Mouse (Mus musculus) midbrain, embryonic 16.5 days (tissue): ENCODE measurements at regions not wholly inside any gene's neighbourhood (a gene's known extent, or its start where the extent isn't known, plus 50 kb on each side); places are given as distances from the start of the nearest gene placed in this dataset.

ENCODE experiments used
- ATAC-seq: fragments of 200-750 bp; cut with Nextera tagmentation; 2 replicates; pipeline ENCODE4 v1.8.0; 2017; ENCODE audit warnings: moderate TSS enrichment
- H3K27ac ChIP-seq: fragments of 300-500 bp; sonication (generic); 2 replicates; pipeline ENCODE4 v1.5.1; 2014; ENCODE audit warnings: mild to moderate bottlenecking, low read length, mixed read lengths
- H3K27me3 ChIP-seq: fragments of 300-500 bp; sonication (generic); 2 replicates; pipeline ENCODE4 v1.6.1; 2014; ENCODE audit warnings: low read depth, low read length, mixed read lengths; ENCODE audit not compliant: control insufficient read depth, insufficient read depth
- H3K36me3 ChIP-seq: fragments of 300-500 bp; sonication (generic); 2 replicates; pipeline ENCODE4 v1.6.1; 2014; ENCODE audit warnings: mild to moderate bottlenecking, low read length, moderate library complexity, mixed read lengths; ENCODE audit not compliant: control insufficient read depth, insufficient read depth
- H3K4me1 ChIP-seq: fragments of 300-500 bp; sonication (generic); 2 replicates; pipeline ENCODE4 v1.6.1; 2014; ENCODE audit warnings: mild to moderate bottlenecking, low read length, mixed read lengths; ENCODE audit not compliant: control insufficient read depth, insufficient read depth
- H3K4me2 ChIP-seq: fragments of 300-500 bp; sonication (generic); 2 replicates; pipeline ENCODE4 v1.6.1; 2014; ENCODE audit warnings: mild to moderate bottlenecking, low read length, mixed read lengths
- H3K4me3 ChIP-seq: fragments of 300-500 bp; sonication (generic); 2 replicates; pipeline ENCODE4 v1.5.1; 2014; ENCODE audit warnings: low read depth, mild to moderate bottlenecking, low read length, moderate library complexity, mixed read lengths
- H3K9ac ChIP-seq: fragments of 300-500 bp; sonication (generic); 2 replicates; pipeline ENCODE4 v1.6.1; 2014; ENCODE audit warnings: low read depth, low read length, mixed read lengths
- H3K9me3 ChIP-seq: fragments of 300-500 bp; sonication (generic); replicated peaks from 2 replicates; pipeline ENCODE4 v1.6.1; 2014; ENCODE audit warnings: mild to moderate bottlenecking, low read length, mixed read lengths; ENCODE audit not compliant: control insufficient read depth, poor library complexity, severe bottlenecking
- WGBS: fragments of 180-500 bp; shearing (Covaris S2); extraction: QIAGEN DNeasy Blood & Tissue Kit; methylation state at CpG from one replicate; pipeline ENCODE4 v1.1.7; 2014; 5-methylcytosine and 5-hydroxymethylcytosine counted together

DNA sequence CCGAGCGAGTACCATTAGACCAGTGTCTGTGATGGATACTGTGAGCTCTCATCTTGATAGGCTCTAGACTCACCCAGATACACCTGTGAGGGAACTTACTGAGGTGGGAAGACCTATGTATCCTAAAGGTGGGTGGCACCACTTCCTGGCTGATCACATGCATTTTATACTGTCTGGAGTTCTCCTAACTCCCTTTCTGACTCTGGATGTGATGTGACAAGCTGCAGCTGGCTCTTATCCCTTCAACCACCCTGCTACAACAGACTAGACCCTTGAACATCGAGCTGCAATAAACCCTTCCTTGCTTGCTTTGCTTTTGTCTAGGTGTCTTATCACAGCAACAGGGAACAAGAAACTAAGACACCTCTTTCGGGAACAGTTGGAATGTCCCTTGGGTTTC lies 143.3 kb downstream of the Cd24a start:
- Histone ChIP-seq H3K4me3 (no peak overlapping the region), H3K9me3 (no peaks in the 10 kb centered on the region), H3K9ac (no peak overlapping the region), H3K4me2 (no peak overlapping the region), H3K36me3 (no peaks in the 10 kb centered on the region), H3K27me3 (no peaks in the 10 kb centered on the region), H3K4me1 (peaks cover 16% of the 10 kb centered on the region), H3K27ac (no peak overlapping the region)
- no peak for ATAC-seq
- 77% methylated on average over 4 of the region's 4 CpGs for WGBS

DNA sequence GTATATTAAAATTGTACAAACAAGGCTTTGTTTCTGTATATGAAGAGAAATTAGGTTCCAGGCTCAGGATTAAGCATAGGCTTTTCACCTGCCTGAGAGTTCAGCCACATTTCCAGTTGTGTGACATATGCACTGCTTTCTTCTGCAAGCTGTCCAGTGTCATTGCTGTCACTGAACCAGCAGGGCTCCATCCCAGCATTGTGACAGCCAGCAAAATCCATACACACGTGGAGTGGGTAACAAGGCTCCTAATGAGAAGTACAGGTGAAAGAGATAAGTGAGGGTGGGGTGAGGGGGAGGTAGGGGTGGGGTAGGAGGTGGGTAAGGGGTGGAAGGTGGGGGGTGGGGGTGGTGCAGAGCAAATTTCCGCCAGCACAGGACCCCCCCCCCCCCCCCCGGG lies 144.1 kb downstream of the Cd24a start:
- ATAC-seq: peak; percentile 51; the same call in 1 of the 2 replicates
- Histone ChIP-seq H3K9me3 (no peaks in the 10 kb centered on the region), H3K27ac (no peak overlapping the region), H3K27me3 (no peaks in the 10 kb centered on the region), H3K9ac (0 out of 2 replicates have a peak overlapping the region, but pooled peaks have one; percentile 25), H3K4me1 (peaks cover 16% of the 10 kb centered on the region), H3K4me2 (peak overlapping the region; percentile 88), H3K4me3 (no peak overlapping the region), H3K36me3 (no peaks in the 10 kb centered on the region)
- WGBS: 1% methylated on average over 3 of the region's 3 CpGs

DNA sequence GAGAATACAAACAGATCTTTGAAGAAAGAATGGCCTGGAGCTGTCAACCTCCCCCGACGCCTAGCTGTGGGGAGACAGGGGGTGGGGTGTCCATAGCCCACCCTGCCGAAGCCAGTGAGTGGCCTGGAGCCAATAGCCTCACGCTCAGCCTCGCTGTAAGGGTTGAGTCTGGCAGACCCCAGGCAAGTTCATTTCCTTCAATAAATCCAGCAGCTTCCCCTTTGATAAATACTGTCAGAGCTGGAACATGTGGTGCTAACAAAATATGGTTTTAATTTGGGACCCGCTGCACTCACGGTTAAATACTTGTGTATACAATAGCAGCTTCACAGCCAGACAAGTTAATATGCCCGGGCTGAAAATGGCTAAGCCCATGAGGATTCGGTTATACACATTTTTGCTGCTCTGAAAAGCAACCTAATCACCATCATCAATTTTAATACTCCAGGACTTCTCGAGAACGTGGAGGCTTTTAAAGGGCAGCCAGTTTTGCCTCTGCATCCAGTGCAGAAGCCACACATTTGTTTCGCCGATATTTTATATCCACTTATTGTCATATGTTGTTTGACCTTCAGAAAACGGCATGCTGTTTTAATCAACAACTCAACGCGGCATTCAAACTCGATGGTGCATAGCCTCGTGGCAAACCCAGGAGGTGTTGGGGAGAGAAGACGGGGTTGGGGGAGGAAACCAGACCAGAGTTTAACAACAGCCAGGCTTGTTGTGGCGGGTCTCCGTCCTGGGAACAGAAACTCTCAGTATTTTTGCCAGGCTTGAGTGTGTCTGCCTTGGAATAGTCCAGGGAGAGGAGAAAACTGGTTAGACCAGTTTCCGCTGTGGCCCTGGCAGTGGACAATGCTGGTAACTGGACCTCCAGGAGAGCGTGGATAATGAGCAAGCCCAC lies 144.9 kb downstream of the Cd24a start:
- H3K4me1 ChIP-seq: peaks cover 16% of the 10 kb centered on the region
- 1% methylated on average over 23 of the region's 23 CpGs for WGBS

DNA sequence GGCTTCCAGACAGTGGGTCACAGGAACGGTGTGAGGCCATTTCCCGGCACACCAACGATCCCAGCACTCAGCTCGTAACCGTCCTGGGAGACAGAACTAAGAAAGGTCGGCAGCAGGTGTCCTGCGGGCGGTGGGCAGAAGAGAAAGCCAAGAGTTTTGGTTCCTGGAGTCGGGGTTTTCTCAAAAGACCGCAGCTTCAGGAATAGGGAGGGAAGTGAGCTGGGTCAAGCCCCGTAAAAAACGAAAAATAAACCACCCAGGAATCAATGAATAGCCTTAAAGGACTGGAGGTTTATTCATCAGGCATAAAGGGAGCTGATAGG lies 145.5 kb downstream of the Cd24a start:
- WGBS: under 1% methylated on average over 12 of the region's 12 CpGs
- Histone ChIP-seq H3K4me3 (peak overlapping the region; percentile 33), H3K4me2 (peak overlapping the region; percentile 88), H3K9me3 (no peaks in the 10 kb centered on the region), H3K4me1 (peaks cover 16% of the 10 kb centered on the region), H3K27ac (peak overlapping the region; percentile 64; the same call in 1 of the 2 replicates), H3K9ac (peak overlapping the region; percentile 47; the same call in 1 of the 2 replicates), H3K27me3 (no peaks in the 10 kb centered on the region), H3K36me3 (no peaks in the 10 kb centered on the region)
- no peak; the same call in 1 of the 2 replicates for ATAC-seq

More for the DNA sequence above, 144.9 kb downstream of the Cd24a start:
- H3K36me3 ChIP-seq: no peaks in the 10 kb centered on the region
- H3K27ac ChIP-seq: peak overlapping the region; percentile 64
- H3K4me3 ChIP-seq: peak overlapping the region; percentile 33
- H3K9ac ChIP-seq: peak overlapping the region; percentile 47
- no peaks in the 10 kb centered on the region for H3K27me3 ChIP-seq
- H3K9me3 ChIP-seq: no peaks in the 10 kb centered on the region
- peak overlapping the region; percentile 88 for H3K4me2 ChIP-seq
- peak; percentile 75 for ATAC-seq

DNA sequence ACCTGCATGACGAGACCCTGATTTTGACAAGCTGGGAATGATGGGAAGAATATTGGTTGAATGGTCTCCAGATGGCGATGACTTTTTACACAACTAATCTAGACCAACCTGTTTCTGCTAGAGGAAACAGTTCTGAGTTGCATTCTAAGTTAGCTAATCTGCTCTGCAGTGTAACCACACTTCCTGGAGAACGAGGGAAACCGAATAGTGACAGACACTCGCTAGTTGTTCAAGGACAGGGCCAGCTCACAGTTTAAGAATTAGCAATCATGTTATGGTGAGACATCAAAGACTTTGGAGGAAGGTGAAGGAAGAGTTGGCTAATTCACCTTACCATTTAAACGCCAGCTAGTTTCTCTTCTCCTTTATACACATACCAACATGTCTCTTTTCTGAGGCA lies 149.7 kb downstream of the Cd24a start:
- Histone ChIP-seq H3K4me2 (no peak overlapping the region), H3K36me3 (no peaks in the 10 kb centered on the region), H3K9ac (no peak overlapping the region), H3K4me1 (peaks cover 9% of the 10 kb centered on the region; the same call in 1 of the 2 replicates), H3K9me3 (no peaks in the 10 kb centered on the region), H3K27me3 (no peaks in the 10 kb centered on the region), H3K27ac (no peak overlapping the region), H3K4me3 (no peak overlapping the region)
- WGBS: 92% methylated on average over 6 of the region's 6 CpGs
- ATAC-seq: no peak

DNA sequence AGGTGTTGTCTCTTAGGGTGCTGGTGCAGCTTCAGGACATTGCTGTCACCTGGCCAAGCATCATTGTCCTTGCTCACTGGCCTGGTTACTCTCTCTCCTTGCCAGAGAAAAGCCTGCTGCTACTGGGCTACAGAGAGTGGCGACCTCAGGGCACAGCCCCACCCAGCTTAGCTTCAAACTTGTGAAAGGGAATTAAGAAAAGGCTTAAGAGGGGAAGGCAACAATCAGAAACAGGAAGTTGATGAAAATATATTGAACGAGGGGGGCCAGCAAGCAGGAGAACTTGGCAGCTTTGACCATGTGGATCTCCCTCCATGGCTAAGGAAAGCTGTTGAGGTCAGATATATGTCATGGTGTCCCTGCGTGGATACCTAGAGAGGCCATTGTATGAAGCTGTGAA lies 151.1 kb downstream of the Cd24a start:
- Histone ChIP-seq H3K9me3 (no peaks in the 10 kb centered on the region), H3K36me3 (no peaks in the 10 kb centered on the region), H3K4me3 (no peak overlapping the region), H3K27me3 (no peaks in the 10 kb centered on the region), H3K9ac (no peak overlapping the region), H3K4me1 (no peaks in the 10 kb centered on the region), H3K27ac (no peak overlapping the region), H3K4me2 (no peak overlapping the region)
- WGBS: 44% methylated on average over 3 of the region's 3 CpGs
- ATAC-seq: no peak

DNA sequence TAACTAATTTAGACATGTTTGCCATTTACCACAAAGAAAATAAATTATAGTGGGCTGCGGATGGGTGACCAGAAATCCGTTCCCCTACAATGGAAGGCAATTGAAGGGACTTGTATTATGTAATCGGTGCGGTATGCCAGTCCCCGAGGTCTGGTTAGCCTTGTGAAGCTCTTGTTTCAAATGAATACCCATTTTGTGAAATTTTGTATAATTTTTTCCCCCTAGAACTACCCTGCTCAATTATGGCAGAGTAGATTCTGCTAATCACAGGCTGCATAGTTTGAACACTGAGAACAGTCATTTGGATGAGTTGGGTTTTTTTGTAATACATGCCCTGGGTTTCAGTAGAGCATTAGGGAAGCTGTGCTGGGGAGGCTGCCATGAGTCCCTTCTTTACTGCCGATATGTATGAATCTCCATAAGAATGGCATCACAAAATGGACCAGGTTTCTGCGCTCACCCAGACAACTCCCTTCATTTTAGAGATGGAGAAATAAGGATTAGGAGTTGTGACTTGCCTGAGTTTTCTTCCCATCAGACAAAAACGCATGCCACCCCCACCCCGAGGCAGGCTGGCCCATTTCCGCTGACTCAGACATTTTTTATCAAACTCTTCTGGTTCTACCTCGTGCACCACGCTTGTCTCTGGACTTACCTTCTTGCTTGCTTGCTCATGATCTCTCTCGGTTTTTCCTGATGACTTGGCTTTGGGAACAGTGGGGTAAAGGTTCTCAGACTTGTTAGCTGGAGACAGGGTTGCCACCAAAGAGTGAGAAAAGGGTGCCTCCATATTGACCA lies 155.7 kb downstream of the Cd24a start:
- Histone ChIP-seq H3K4me2 (no peak overlapping the region), H3K4me3 (no peak overlapping the region), H3K4me1 (no peaks in the 10 kb centered on the region), H3K9me3 (no peaks in the 10 kb centered on the region), H3K27me3 (no peaks in the 10 kb centered on the region), H3K36me3 (no peaks in the 10 kb centered on the region), H3K9ac (no peak overlapping the region), H3K27ac (no peak overlapping the region)
- ATAC-seq: no peak
- WGBS: 82% methylated on average over 13 of the region's 13 CpGs

DNA sequence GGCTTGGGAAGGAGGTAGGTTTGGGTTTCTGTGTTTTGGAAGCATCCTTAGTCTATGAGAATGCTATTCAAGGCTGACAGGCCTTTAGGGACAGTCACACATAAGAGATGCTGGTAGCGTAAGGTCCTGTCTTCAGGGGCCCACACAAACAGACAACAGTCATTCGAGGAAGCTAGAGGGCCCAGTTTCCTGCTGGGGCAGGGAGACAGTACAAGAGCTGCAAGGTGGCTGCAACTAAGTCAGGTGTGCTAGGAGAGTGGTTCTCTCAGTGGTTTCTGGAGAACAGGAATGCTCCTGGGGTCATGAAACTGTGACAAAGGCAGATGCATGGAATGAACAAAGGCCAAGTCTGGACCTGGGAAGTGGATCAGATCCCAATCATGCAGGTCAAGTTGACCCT lies 161.1 kb downstream of the Cd24a start:
- Histone ChIP-seq H3K4me2 (no peak overlapping the region; the same call in 1 of the 2 replicates), H3K9me3 (no peaks in the 10 kb centered on the region), H3K4me3 (no peak overlapping the region), H3K27me3 (no peaks in the 10 kb centered on the region), H3K9ac (no peak overlapping the region), H3K4me1 (peaks cover 21% of the 10 kb centered on the region), H3K27ac (no peak overlapping the region), H3K36me3 (no peaks in the 10 kb centered on the region)
- 87% methylated on average over 2 of the region's 2 CpGs for WGBS
- no peak for ATAC-seq

DNA sequence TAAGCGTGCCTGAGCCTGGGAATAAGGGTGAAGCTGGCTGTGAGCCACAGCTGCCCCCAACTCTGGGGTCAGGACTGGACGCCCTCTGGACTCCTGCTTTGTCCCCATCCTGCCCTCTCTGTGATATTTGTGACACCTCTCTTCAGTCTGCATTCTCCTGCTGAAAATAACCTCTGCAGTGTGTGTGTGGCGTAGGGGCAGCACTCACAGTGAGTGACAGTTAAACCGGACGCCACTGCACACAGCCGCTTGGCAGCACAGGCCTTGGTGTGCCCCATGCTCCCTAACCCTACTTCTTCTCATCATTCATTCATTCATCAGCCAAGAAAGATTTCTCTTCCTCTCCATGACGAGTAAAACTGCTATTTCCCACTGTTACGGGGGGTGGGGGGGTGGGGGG lies 161.6 kb downstream of the Cd24a start:
- 0 out of 2 replicates have a peak overlapping the region, but pooled peaks have one; percentile 3 for H3K9ac ChIP-seq
- no peaks in the 10 kb centered on the region for H3K9me3 ChIP-seq
- no peaks in the 10 kb centered on the region for H3K27me3 ChIP-seq
- H3K4me1 ChIP-seq: peaks cover 21% of the 10 kb centered on the region
- H3K36me3 ChIP-seq: no peaks in the 10 kb centered on the region
- H3K27ac ChIP-seq: peak overlapping the region; percentile 75
- H3K4me2 ChIP-seq: peak overlapping the region; percentile 39
- WGBS: 49% methylated on average over 8 of the region's 8 CpGs
- no peak overlapping the region for H3K4me3 ChIP-seq
- ATAC-seq: peak; percentile 57
